Mouse (Mus musculus) lung, adult 18-20 months (tissue): ENCODE data around the gene Aplf.

Experiments
- DNase-seq, 2 experiments: peaks; one replicate each; pipeline ENCODE4 v3.0.0; 2022; ENCODE audit warnings: mixed read lengths in 2 of 2

The Aplf gene

GRCm38 (mm10) chr6:87623151-87623550, 48.8 kb downstream of the Aplf start:
- DNase-seq, result no peak

GRCm38 (mm10) chr6:87621281-87621680, 50.7 kb downstream of the Aplf start:
- DNase-seq, result peak; percentile 25 to 63

- DNase-seq, result peak; percentile 22 to 51
Measured at GRCm38 (mm10) chr6:87618021-87618420, 54.0 kb downstream of the Aplf start.

- DNase-seq, result no peak
Measured at GRCm38 (mm10) chr6:87615696-87616083, 56.3 kb downstream of the Aplf start.

GRCm38 (mm10) chr6:87614794-87615695, 56.9 kb downstream of the Aplf start:
- peak; percentile 17 to 41 for DNase-seq

- peak in 1 of 2 experiments; percentile 26 for DNase-seq
Measured at GRCm38 (mm10) chr6:87599825-87600224, 72.2 kb downstream of the Aplf start.

GRCm38 (mm10) chr6:87597116-87597833, 74.7 kb downstream of the Aplf start:
- peak in 1 of 2 experiments; percentile 19 for DNase-seq

GRCm38 (mm10) chr6:87594188-87594587, 77.8 kb downstream of the Aplf start:
- DNase-seq, result no peak

- peak; percentile 24 to 46 for DNase-seq
Measured at GRCm38 (mm10) chr6:87590394-87591281, 81.4 kb downstream of the Aplf start, which contains the start of gene Prokr1. TSS of gene Prokr1 (minus strand) at chr6:87590743.

- no peak for DNase-seq
Measured at GRCm38 (mm10) chr6:87589718-87590393, 82.1 kb downstream of the Aplf start.

GRCm38 (mm10) chr6:87583991-87584390, 88.0 kb downstream of the Aplf start:
- no peak for DNase-seq

- DNase-seq, result no peak
Measured at GRCm38 (mm10) chr6:87583183-87583611, 88.8 kb downstream of the Aplf start.

- DNase-seq, result peak; percentile 84 to 90
Measured at GRCm38 (mm10) chr6:87582456-87582855, 89.5 kb downstream of the Aplf start.

GRCm38 (mm10) chr6:87581581-87581980, 90.4 kb downstream of the Aplf start:
- DNase-seq, result no peak

GRCm38 (mm10) chr6:87581071-87581470, 90.9 kb downstream of the Aplf start:
- no peak for DNase-seq
